Mouse (Mus musculus): ENCODE data around the gene Scaf1.

DNA sequence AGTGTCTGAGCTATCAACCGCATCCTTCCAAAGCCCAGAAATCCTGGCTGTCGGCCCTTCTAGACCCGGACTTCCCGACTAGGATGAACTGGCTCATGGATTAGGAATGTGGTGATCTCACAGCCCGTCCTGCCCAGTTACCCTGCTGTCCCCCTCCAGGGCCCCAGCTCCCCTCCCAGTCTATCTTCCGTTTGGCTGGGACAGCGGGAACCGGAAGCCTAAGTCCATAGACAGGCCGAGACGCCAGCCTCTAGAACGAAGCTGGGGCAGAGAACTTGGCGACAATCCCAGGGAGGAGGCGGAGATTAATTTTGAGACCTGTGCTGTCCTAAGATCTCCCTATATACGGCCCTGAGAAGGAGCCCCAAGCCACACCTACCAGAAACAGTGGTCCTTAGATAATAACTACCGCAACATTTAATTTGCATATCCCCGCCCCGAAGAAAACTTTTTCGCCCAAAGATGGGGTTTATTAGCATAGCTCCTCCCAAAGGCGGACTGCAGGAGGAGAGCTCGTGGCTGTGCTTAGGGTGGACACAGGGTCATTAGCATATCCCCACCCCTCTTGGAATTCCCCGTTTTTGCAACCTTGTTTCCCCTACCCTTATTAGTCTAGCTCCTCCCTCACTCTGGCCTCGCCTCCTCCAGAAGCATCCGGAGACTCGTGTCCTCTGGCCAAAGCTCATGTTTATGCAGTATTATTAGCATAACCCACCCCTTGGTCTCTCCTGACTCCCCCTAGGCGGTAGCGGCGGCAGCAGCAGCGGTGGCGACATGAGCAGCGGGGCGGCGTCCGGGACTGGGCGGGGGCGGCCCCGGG, 1.3 kb upstream of the Scaf1 start, which contains the start of gene Rras:
- no peak for TF ChIP-seq CHD2 (IDR thresholded peaks at IDR 0.05; ENCODE audit: low read depth, low read length)
- TF ChIP-seq MAFK (IDR thresholded peaks at IDR 0.05; ENCODE audit: insufficient read depth, low read depth, low read length): no peak

All from ES-E14 (cell line).